Mouse (Mus musculus): Measurements from ENCODE around the gene Asrgl1. TPM values are rescaled to one million over a fixed set of nuclear protein-coding genes. Genes with fewer than 3 reads are reported as not detected.
"Not testable (repeated sequence)": the region's sequence is repeated elsewhere in the genome, so short reads cannot be mapped to it uniquely, and the experiment has no call there.

Gene Asrgl1
- polyA plus RNA-seq, 1 experiment from 2014 or later: 11.8 TPM

- no peak for ATAC-seq (ENCODE audit: insufficient read depth, low FRiP score)
- no peak overlapping the region for H3K27ac ChIP-seq (ENCODE audit: low read length)
- no peak overlapping the region for H3K4me2 ChIP-seq (ENCODE audit: low read depth, low read length)
- H3K27me3 ChIP-seq (ENCODE audit: control insufficient read depth, insufficient read depth, low read length): no peaks in the 10 kb centered on the region
- no peaks in the 10 kb centered on the region for H3K4me1 ChIP-seq (ENCODE audit: control insufficient read depth, insufficient read depth, low read length)
- H3K36me3 ChIP-seq (ENCODE audit: control insufficient read depth, insufficient read depth, low read length): no peaks in the 10 kb centered on the region
- H3K9me3 ChIP-seq (replicated peaks; ENCODE audit: control insufficient read depth, low read length): no peaks in the 10 kb centered on the region
- no peak overlapping the region for H3K4me3 ChIP-seq (replicated peaks; ENCODE audit: low read length)
- 55% methylated on average over 5 of the region's 5 CpGs for WGBS
- H3K9ac ChIP-seq (ENCODE audit: low read length): no peak overlapping the region
Measured at GRCm38 (mm10) chr19:9095111-9095510, 40.3 kb downstream of the Asrgl1 start.

DNA sequence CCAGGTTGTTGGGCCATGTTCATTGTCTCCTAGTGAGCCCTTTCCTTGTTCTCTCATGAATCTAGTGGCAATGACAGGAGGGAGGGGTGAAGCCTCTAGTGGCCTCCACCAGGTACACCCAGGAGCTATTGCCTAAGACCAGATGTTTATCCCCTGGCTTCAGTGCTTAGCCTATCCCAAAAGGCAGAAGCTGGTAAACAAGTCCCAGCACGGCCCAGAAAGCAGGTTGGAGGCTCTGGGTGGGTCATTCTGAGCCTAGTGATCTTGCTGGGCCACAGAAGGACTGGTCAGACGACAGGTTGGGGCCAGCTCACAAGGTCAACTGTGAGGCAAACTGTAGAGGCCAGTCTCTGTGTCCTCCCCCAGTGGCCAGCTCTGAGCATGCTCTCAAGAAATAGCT lies 44.7 kb downstream of the Asrgl1 start:
- H3K4me3 ChIP-seq (replicated peaks; ENCODE audit: low read length): no peak overlapping the region
- no peak overlapping the region for H3K4me2 ChIP-seq (ENCODE audit: low read depth, low read length)
- no peaks in the 10 kb centered on the region for H3K9me3 ChIP-seq (replicated peaks; ENCODE audit: control insufficient read depth, low read length)
- H3K27me3 ChIP-seq (ENCODE audit: control insufficient read depth, insufficient read depth, low read length): no peaks in the 10 kb centered on the region
- peak overlapping the region; percentile 19; the same call in 1 of the 2 replicates for H3K27ac ChIP-seq (ENCODE audit: low read length)
- peak; percentile 25; the same call in 1 of the 2 replicates for ATAC-seq (ENCODE audit: insufficient read depth, low FRiP score)
- H3K36me3 ChIP-seq (ENCODE audit: control insufficient read depth, insufficient read depth, low read length): no peaks in the 10 kb centered on the region
- H3K9ac ChIP-seq (ENCODE audit: low read length): no peak overlapping the region
- H3K4me1 ChIP-seq (ENCODE audit: control insufficient read depth, insufficient read depth, low read length): no peaks in the 10 kb centered on the region
- 39% methylated on average over 2 of the region's 2 CpGs for WGBS

- Histone ChIP-seq H3K27ac (ENCODE audit: low read length) (0 out of 2 replicates have a peak overlapping the region, but pooled peaks have one; percentile 19), H3K4me1 (ENCODE audit: control insufficient read depth, insufficient read depth, low read length) (no peaks in the 10 kb centered on the region), H3K36me3 (ENCODE audit: control insufficient read depth, insufficient read depth, low read length) (no peaks in the 10 kb centered on the region), H3K9me3 (replicated peaks; ENCODE audit: control insufficient read depth, low read length) (no peaks in the 10 kb centered on the region), H3K27me3 (ENCODE audit: control insufficient read depth, insufficient read depth, low read length) (no peaks in the 10 kb centered on the region), H3K4me3 (replicated peaks; ENCODE audit: low read length) (no peak overlapping the region), H3K4me2 (ENCODE audit: low read depth, low read length) (no peak overlapping the region), H3K9ac (ENCODE audit: low read length) (no peak overlapping the region)
- 61% methylated on average over 4 of the region's 4 CpGs for WGBS
- no peak for ATAC-seq (ENCODE audit: insufficient read depth, low FRiP score)
Measured at GRCm38 (mm10) chr19:9090191-9090590, 45.2 kb downstream of the Asrgl1 start.

DNA sequence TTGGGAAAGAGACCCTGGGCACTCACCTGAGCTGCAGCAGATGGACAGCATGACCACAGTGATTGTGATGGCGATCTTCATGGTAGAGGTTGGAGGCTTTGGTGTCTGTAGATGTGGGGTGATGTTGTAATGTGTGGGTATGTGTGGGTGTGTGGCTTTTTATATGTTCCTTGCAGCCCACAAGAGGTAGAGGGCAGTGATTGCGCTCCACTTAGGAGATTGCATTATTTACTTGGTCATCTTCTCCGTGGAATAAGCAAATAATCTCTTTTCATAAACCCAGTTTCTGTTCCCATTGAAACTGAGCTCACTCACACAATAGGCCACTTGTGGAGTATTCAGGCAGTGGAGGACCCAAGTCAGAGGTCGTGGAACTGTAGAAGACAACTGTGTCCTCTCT lies 47.6 kb downstream of the Asrgl1 start, which contains the start of gene Scgb1a1:
TSS of gene Scgb1a1 (minus strand) at position 138 of the 400 bp plus-strand sequence.
- ATAC-seq (ENCODE audit: insufficient read depth, low FRiP score): no peak
- H3K9me3 ChIP-seq (replicated peaks; ENCODE audit: control insufficient read depth, low read length): no peaks in the 10 kb centered on the region
- 69% methylated on average over 4 of the region's 4 CpGs for WGBS
- H3K27ac ChIP-seq (ENCODE audit: low read length): no peak within 1 kb of the TSS
- no peaks in the 10 kb centered on the region for H3K27me3 ChIP-seq (ENCODE audit: control insufficient read depth, insufficient read depth, low read length)
- no peak within 1 kb of the TSS for H3K9ac ChIP-seq (ENCODE audit: low read length)
- H3K4me3 ChIP-seq (replicated peaks; ENCODE audit: low read length): no peak within 1 kb of the TSS
- no peak within 1 kb of the TSS for H3K4me2 ChIP-seq (ENCODE audit: low read depth, low read length)
- H3K36me3 ChIP-seq (ENCODE audit: control insufficient read depth, insufficient read depth, low read length): no peaks in the 10 kb centered on the region
- no peaks in the 10 kb centered on the region; the same call in 1 of the 2 replicates for H3K4me1 ChIP-seq (ENCODE audit: control insufficient read depth, insufficient read depth, low read length)

DNA sequence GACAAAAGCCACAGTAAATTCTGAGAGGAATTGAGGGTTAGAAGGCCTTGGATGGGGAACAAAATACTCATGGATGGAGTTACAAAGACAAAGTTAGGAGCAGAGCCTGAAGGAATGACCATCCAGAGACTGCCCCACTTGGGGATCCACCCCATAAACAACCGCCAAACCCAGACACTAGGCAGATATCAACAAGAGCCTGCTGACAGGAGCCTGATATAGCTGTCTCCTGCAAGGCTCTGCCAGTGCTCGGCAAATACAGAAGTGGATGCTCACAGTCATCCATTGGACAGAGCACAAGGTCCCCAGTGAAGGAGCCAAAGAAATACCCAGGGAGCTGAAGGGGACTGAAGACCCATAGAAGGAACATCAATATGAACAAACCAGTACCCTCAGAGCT lies 51.5 kb downstream of the Asrgl1 start:
- not testable (repeated sequence) for H3K36me3 ChIP-seq (ENCODE audit: control insufficient read depth, insufficient read depth, low read length)
- WGBS: 62% methylated on average over 2 of the region's 2 CpGs

DNA sequence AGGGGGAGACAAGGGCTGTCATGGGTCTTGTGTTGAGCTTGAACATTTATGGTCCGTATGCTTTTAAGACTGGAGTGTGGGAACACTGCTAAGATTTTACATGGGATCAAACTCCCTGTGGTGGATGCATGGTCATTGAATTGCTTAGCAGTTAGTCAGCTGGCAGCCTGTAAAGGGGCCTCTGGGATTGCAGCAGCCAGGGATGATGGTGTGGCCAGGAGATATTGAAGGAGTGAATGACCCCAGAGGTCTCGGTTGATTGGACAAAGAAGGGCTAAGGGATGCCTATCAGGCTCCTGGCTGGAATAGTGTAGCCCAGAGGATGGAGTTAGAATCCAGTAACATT lies 52.5 kb downstream of the Asrgl1 start:
- no peaks in the 10 kb centered on the region for H3K27me3 ChIP-seq (ENCODE audit: control insufficient read depth, insufficient read depth, low read length)
- H3K36me3 ChIP-seq (ENCODE audit: control insufficient read depth, insufficient read depth, low read length): no peaks in the 10 kb centered on the region
- no peak for ATAC-seq (ENCODE audit: insufficient read depth, low FRiP score)
- peak overlapping the region; percentile 43 for H3K4me2 ChIP-seq (ENCODE audit: low read depth, low read length)
- no peaks in the 10 kb centered on the region for H3K9me3 ChIP-seq (replicated peaks; ENCODE audit: control insufficient read depth, low read length)
- peaks cover 21% of the 10 kb centered on the region for H3K4me1 ChIP-seq (ENCODE audit: control insufficient read depth, insufficient read depth, low read length)
- 89% methylated on average over 2 of the region's 2 CpGs for WGBS
- H3K4me3 ChIP-seq (replicated peaks; ENCODE audit: low read length): no peak overlapping the region
- H3K9ac ChIP-seq (ENCODE audit: low read length): peak overlapping the region; percentile 63
- no peak overlapping the region for H3K27ac ChIP-seq (ENCODE audit: low read length)

More for the DNA sequence above, 51.5 kb downstream of the Asrgl1 start:
- H3K4me2 ChIP-seq (ENCODE audit: low read depth, low read length); ATAC-seq (ENCODE audit: insufficient read depth, low FRiP score); H3K9ac ChIP-seq (ENCODE audit: low read length); H3K27me3 ChIP-seq (ENCODE audit: control insufficient read depth, insufficient read depth, low read length); H3K4me3 ChIP-seq (replicated peaks; ENCODE audit: low read length); H3K9me3 ChIP-seq (replicated peaks; ENCODE audit: control insufficient read depth, low read length); H3K27ac ChIP-seq (ENCODE audit: low read length): not testable (repeated sequence)
- peaks cover 21% of the 10 kb centered on the region for H3K4me1 ChIP-seq (ENCODE audit: control insufficient read depth, insufficient read depth, low read length)

DNA sequence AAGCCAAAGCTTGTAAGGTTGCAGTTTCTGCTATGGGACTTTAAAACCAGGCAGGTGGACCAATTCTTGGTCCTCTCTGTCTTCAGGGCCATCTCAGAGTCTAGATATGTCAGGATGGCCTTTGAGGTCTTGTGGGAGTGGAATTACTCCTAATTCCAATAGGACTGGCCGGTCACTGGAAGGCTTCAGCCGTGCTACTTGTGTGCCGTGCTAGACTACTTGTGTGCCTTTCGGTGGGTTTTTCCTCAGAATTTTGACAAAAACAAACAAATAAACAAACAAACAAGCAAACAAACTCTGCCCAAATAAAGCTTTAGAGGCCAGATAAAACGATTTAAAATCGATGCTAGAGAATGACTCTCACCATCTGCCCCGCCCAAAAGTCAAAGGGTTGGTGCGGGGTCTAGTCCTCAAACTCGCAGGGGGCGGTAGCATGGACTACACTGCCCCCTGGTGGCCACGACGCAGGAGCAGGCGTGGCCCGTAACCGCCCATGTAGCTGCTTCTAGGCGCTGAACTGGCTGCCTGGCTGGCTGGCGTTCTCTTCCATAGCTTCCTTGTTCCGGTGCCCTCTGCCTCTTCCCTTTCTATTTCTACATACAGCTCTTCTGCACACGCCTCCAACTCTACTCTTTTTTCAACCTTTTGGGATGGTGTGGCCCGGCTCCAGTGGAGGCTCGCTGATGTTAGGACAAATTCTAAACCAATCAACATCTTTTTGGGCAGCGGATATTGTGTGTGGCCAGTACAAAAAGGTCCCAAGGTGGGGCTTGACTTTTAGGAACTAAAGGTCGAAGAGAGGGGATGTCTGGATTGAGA lies 53.0 kb downstream of the Asrgl1 start:
- peak overlapping the region; percentile 19 for H3K4me3 ChIP-seq (replicated peaks; ENCODE audit: low read length)
- H3K9me3 ChIP-seq (replicated peaks; ENCODE audit: control insufficient read depth, low read length): no peaks in the 10 kb centered on the region
- H3K4me2 ChIP-seq (ENCODE audit: low read depth, low read length): peak overlapping the region; percentile 43
- H3K9ac ChIP-seq (ENCODE audit: low read length): peak overlapping the region; percentile 63
- H3K27me3 ChIP-seq (ENCODE audit: control insufficient read depth, insufficient read depth, low read length): no peaks in the 10 kb centered on the region
- H3K4me1 ChIP-seq (ENCODE audit: control insufficient read depth, insufficient read depth, low read length): peaks cover 21% of the 10 kb centered on the region
- H3K27ac ChIP-seq (ENCODE audit: low read length): peak overlapping the region; percentile 14; the same call in 1 of the 2 replicates
- H3K36me3 ChIP-seq (ENCODE audit: control insufficient read depth, insufficient read depth, low read length): no peaks in the 10 kb centered on the region
- ATAC-seq (ENCODE audit: insufficient read depth, low FRiP score): peak; percentile 93
- 14% methylated on average over 23 of the region's 23 CpGs for WGBS

GRCm38 (mm10) chr19:9081311-9082190 lies 53.9 kb downstream of the Asrgl1 start:
- H3K9me3 ChIP-seq (replicated peaks; ENCODE audit: control insufficient read depth, low read length): no peaks in the 10 kb centered on the region
- WGBS: 77% methylated on average over 14 of the region's 14 CpGs
- H3K4me3 ChIP-seq (replicated peaks; ENCODE audit: low read length): no peak overlapping the region
- no peak overlapping the region for H3K4me2 ChIP-seq (ENCODE audit: low read depth, low read length)
- H3K9ac ChIP-seq (ENCODE audit: low read length): no peak overlapping the region
- peak overlapping the region; percentile 14; the same call in 1 of the 2 replicates for H3K27ac ChIP-seq (ENCODE audit: low read length)
- peaks cover 21% of the 10 kb centered on the region for H3K4me1 ChIP-seq (ENCODE audit: control insufficient read depth, insufficient read depth, low read length)
- ATAC-seq (ENCODE audit: insufficient read depth, low FRiP score): peak; percentile 24; the same call in 1 of the 2 replicates
- no peaks in the 10 kb centered on the region for H3K27me3 ChIP-seq (ENCODE audit: control insufficient read depth, insufficient read depth, low read length)
- H3K36me3 ChIP-seq (ENCODE audit: control insufficient read depth, insufficient read depth, low read length): no peaks in the 10 kb centered on the region

GRCm38 (mm10) chr19:9079916-9080315 lies 55.5 kb downstream of the Asrgl1 start:
- no peaks in the 10 kb centered on the region for H3K9me3 ChIP-seq (replicated peaks; ENCODE audit: control insufficient read depth, low read length)
- no peaks in the 10 kb centered on the region for H3K36me3 ChIP-seq (ENCODE audit: control insufficient read depth, insufficient read depth, low read length)
- no peaks in the 10 kb centered on the region for H3K27me3 ChIP-seq (ENCODE audit: control insufficient read depth, insufficient read depth, low read length)
- H3K4me1 ChIP-seq (ENCODE audit: control insufficient read depth, insufficient read depth, low read length): peaks cover 21% of the 10 kb centered on the region
- no peak overlapping the region for H3K4me2 ChIP-seq (ENCODE audit: low read depth, low read length)
- 0 out of 2 replicates have a peak overlapping the region, but pooled peaks have one; percentile 11 for H3K27ac ChIP-seq (ENCODE audit: low read length)
- ATAC-seq (ENCODE audit: insufficient read depth, low FRiP score): no peak
- no peak overlapping the region for H3K9ac ChIP-seq (ENCODE audit: low read length)
- WGBS: 26% methylated on average over 7 of the region's 7 CpGs
- H3K4me3 ChIP-seq (replicated peaks; ENCODE audit: low read length): no peak overlapping the region
